ENCODE assay signal across 8 mouse cellular contexts in genomic region chr11:103696851-103697564, GRCm38 (mm10). TPM values are rescaled to one million over a fixed set of nuclear protein-coding genes. Genes with fewer than 3 reads are reported as not detected.
DNase-seq lines count a peak whose midpoint lies in the region; ATAC-seq lines count a peak whose summit lies in the region.

No protein-coding gene starts in this region.

- H3K27ac ChIP-seq in heart, embryonic 10.5 days = peak overlapping the region; percentile 96
- H3K27ac ChIP-seq in embryonic facial prominence, embryonic 11.5 days (replicated peaks; ENCODE audit: low read depth, low read length) = peak overlapping the region; percentile 85
- peak overlapping the region; percentile 99 for H3K27ac ChIP-seq in limb, embryonic 10.5 days
- peak overlapping the region; percentile 87 for H3K27ac ChIP-seq in neural tube, embryonic 12.5 days

- intact Hi-C loops in heart, postnatal 14 days (cut with DNase I) = no loop called here

- H3K4me1 ChIP-seq in heart, embryonic 10.5 days = peaks cover 6% of the 10 kb centered on the region; the same call in 1 of the 2 replicates
- no peaks in the 10 kb centered on the region for H3K4me1 ChIP-seq in embryonic facial prominence, embryonic 11.5 days (ENCODE audit: control insufficient read depth, insufficient read depth, low read length)
- H3K4me1 ChIP-seq in limb, embryonic 10.5 days = peaks cover 5% of the 10 kb centered on the region; the same call in 1 of the 2 replicates
- H3K4me1 ChIP-seq in neural tube, embryonic 12.5 days = peaks cover 6% of the 10 kb centered on the region; the same call in 1 of the 2 replicates

- ATAC-seq in embryonic facial prominence, embryonic 11.5 days (replicated peaks; ENCODE audit: insufficient number of reproducible peaks, low FRiP score, low TSS enrichment, low read depth) = peak; percentile 57; the same call in 1 of the 2 replicates
- ATAC-seq in neural tube, embryonic 12.5 days (ENCODE audit: low FRiP score, low read depth) = peak; percentile 76

- H3K36me3 ChIP-seq in heart, embryonic 10.5 days = no peaks in the 10 kb centered on the region
- H3K36me3 ChIP-seq in embryonic facial prominence, embryonic 11.5 days (replicated peaks; ENCODE audit: control insufficient read depth, insufficient read depth, low read depth, low read length) = no peaks in the 10 kb centered on the region
- peaks cover 5% of the 10 kb centered on the region; the same call in 1 of the 2 replicates for H3K36me3 ChIP-seq in limb, embryonic 10.5 days
- H3K36me3 ChIP-seq in neural tube, embryonic 12.5 days = no peaks in the 10 kb centered on the region

- no peak for DNase-seq in heart, embryonic 10.5 days (ENCODE audit: low spot score)
- no peak for DNase-seq in heart, postnatal 14 days
- DNase-seq in 416B (ENCODE audit: low read depth) (peak; percentile 81), adipocyte (ENCODE audit: low spot score) (no peak)
- no peak for DNase-seq in embryonic facial prominence, embryonic 11.5 days (ENCODE audit: low spot score)
- DNase-seq in limb, embryonic 10.5 days (ENCODE audit: low spot score) = no peak
- no peak for DNase-seq in spleen, postnatal 10 days (ENCODE audit: low spot score in 2 of 2)

- peak overlapping the region; percentile 67 for H3K4me3 ChIP-seq in heart, embryonic 10.5 days
- peak overlapping the region; percentile 79 for H3K4me3 ChIP-seq in embryonic facial prominence, embryonic 11.5 days (ENCODE audit: low read depth, low read length)
- H3K4me3 ChIP-seq in limb, embryonic 10.5 days = peak overlapping the region; percentile 91
- H3K4me3 ChIP-seq in neural tube, embryonic 12.5 days = peak overlapping the region; percentile 83

- WGBS in heart, embryonic 10.5 days = 2% methylated on average over 18 of the region's 18 CpGs
- WGBS in embryonic facial prominence, embryonic 11.5 days = 3% methylated on average over 18 of the region's 18 CpGs
- WGBS in limb, embryonic 10.5 days = 3% methylated on average over 18 of the region's 18 CpGs
- 2% methylated on average over 18 of the region's 18 CpGs for WGBS in neural tube, embryonic 12.5 days

- no peaks in the 10 kb centered on the region for H3K9me3 ChIP-seq in heart, embryonic 10.5 days
- no peaks in the 10 kb centered on the region for H3K9me3 ChIP-seq in embryonic facial prominence, embryonic 11.5 days (replicated peaks; ENCODE audit: control insufficient read depth, low read length)
- H3K9me3 ChIP-seq in limb, embryonic 10.5 days (replicated peaks) = no peaks in the 10 kb centered on the region
- no peaks in the 10 kb centered on the region for H3K9me3 ChIP-seq in neural tube, embryonic 12.5 days

- H3K9ac ChIP-seq in embryonic facial prominence, embryonic 11.5 days (replicated peaks; ENCODE audit: low read length) = peak overlapping the region; percentile 79
- peak overlapping the region; percentile 79 for H3K9ac ChIP-seq in neural tube, embryonic 12.5 days

- peak overlapping the region; percentile 60 for H3K4me2 ChIP-seq in embryonic facial prominence, embryonic 11.5 days (ENCODE audit: low read depth, low read length)
- peak overlapping the region; percentile 67 for H3K4me2 ChIP-seq in neural tube, embryonic 12.5 days (replicated peaks)

- no peaks in the 10 kb centered on the region for H3K27me3 ChIP-seq in heart, embryonic 10.5 days (ENCODE audit: insufficient read depth, poor library complexity, severe bottlenecking)
- no peaks in the 10 kb centered on the region for H3K27me3 ChIP-seq in embryonic facial prominence, embryonic 11.5 days (ENCODE audit: control insufficient read depth, insufficient read depth, low read length)
- no peaks in the 10 kb centered on the region for H3K27me3 ChIP-seq in limb, embryonic 10.5 days (ENCODE audit: low read depth, poor library complexity, severe bottlenecking)
- H3K27me3 ChIP-seq in neural tube, embryonic 12.5 days (replicated peaks) = no peaks in the 10 kb centered on the region

RNA-seq across cellular contexts. Expression of gene Gosr2, which starts 0.7 kb away (rescaled TPM):
- polyA plus RNA-seq in heart, embryonic 10.5 days (2016; fragmentation: Nextera tagmentation; extraction: Ambion mirVana) = 80.1 and 86.4 TPM in 2 replicates
- 10 to 100 TPM; 41.2 to 43.1 TPM for total RNA-seq in heart, postnatal 14 days (2021)
- 86.7 and 89.9 TPM in 2 replicates for polyA plus RNA-seq in embryonic facial prominence, embryonic 11.5 days (2014; fragmentation: Nextera tagmentation; extraction: Ambion mirVana)
- 94.5 and 108 TPM in 2 replicates for polyA plus RNA-seq in limb, embryonic 10.5 days (2016; fragmentation: Nextera tagmentation; extraction: Ambion mirVana)
- polyA plus RNA-seq in neural tube, embryonic 12.5 days (2016; fragmentation: Nextera tagmentation; extraction: Ambion mirVana) = 85.8 and 89.2 TPM in 2 replicates

RNA-seq across cellular contexts. Expression of gene Rprml, which starts 47.6 kb away (rescaled TPM):
- 0.48 TPM in 1 of 2 replicates, not detected in the other for polyA plus RNA-seq in heart, embryonic 10.5 days (2016; fragmentation: Nextera tagmentation; extraction: Ambion mirVana)
- total RNA-seq in heart, postnatal 14 days (2021) = not detected
- 0.21 and 0.35 TPM in 2 replicates for polyA plus RNA-seq in embryonic facial prominence, embryonic 11.5 days (2014; fragmentation: Nextera tagmentation; extraction: Ambion mirVana)
- 0.48 and 1.0 TPM in 2 replicates for polyA plus RNA-seq in limb, embryonic 10.5 days (2016; fragmentation: Nextera tagmentation; extraction: Ambion mirVana)
- not detected in 2 replicates for polyA plus RNA-seq in neural tube, embryonic 12.5 days (2016; fragmentation: Nextera tagmentation; extraction: Ambion mirVana)

RNA-seq across cellular contexts. Expression of gene Wnt9b, which starts 52.6 kb away (rescaled TPM):
- polyA plus RNA-seq in heart, embryonic 10.5 days (2016; fragmentation: Nextera tagmentation; extraction: Ambion mirVana) = 1.2 and 1.6 TPM in 2 replicates
- under 1 TPM; 0.80 to 0.84 TPM for total RNA-seq in heart, postnatal 14 days (2021)
- 2.1 and 3.9 TPM in 2 replicates for polyA plus RNA-seq in embryonic facial prominence, embryonic 11.5 days (2014; fragmentation: Nextera tagmentation; extraction: Ambion mirVana)
- 1.1 and 1.2 TPM in 2 replicates for polyA plus RNA-seq in limb, embryonic 10.5 days (2016; fragmentation: Nextera tagmentation; extraction: Ambion mirVana)
- 0.32 and 0.37 TPM in 2 replicates for polyA plus RNA-seq in neural tube, embryonic 12.5 days (2016; fragmentation: Nextera tagmentation; extraction: Ambion mirVana)

RNA-seq across cellular contexts. Expression of gene Lyzl6, which starts 58.3 kb away (rescaled TPM):
- not detected in 2 replicates for polyA plus RNA-seq in heart, embryonic 10.5 days (2016; fragmentation: Nextera tagmentation; extraction: Ambion mirVana)
- not detected for total RNA-seq in heart, postnatal 14 days (2021)
- not detected in 2 replicates for polyA plus RNA-seq in embryonic facial prominence, embryonic 11.5 days (2014; fragmentation: Nextera tagmentation; extraction: Ambion mirVana)
- polyA plus RNA-seq in limb, embryonic 10.5 days (2016; fragmentation: Nextera tagmentation; extraction: Ambion mirVana) = not detected in 2 replicates
- polyA plus RNA-seq in neural tube, embryonic 12.5 days (2016; fragmentation: Nextera tagmentation; extraction: Ambion mirVana) = not detected in 2 replicates
